Mouse (Mus musculus): ENCODE results near the gene Xylt1.

Xylt1 gene

DNA sequence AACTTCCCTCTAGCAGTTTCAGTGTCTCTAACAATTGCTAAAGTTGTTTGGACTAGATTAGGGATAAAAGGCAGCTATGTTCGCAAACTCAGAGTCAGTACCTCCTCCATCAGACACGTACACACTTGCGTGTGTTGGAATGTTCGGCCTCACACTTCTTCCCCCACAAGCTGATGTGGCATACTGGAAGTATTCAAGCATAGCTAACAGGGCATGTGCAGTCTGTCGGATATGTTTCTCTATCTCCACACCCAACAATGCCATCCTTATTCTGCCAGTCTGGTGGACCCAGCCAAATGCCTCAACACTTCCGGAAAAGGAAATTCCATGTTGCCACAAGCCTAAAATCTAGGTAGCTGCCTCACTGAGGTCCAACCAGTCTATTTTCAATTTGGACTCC, 319.3 kb downstream of the Xylt1 start:
- no peak for DNase-seq (ENCODE audit: low spot score)

DNA sequence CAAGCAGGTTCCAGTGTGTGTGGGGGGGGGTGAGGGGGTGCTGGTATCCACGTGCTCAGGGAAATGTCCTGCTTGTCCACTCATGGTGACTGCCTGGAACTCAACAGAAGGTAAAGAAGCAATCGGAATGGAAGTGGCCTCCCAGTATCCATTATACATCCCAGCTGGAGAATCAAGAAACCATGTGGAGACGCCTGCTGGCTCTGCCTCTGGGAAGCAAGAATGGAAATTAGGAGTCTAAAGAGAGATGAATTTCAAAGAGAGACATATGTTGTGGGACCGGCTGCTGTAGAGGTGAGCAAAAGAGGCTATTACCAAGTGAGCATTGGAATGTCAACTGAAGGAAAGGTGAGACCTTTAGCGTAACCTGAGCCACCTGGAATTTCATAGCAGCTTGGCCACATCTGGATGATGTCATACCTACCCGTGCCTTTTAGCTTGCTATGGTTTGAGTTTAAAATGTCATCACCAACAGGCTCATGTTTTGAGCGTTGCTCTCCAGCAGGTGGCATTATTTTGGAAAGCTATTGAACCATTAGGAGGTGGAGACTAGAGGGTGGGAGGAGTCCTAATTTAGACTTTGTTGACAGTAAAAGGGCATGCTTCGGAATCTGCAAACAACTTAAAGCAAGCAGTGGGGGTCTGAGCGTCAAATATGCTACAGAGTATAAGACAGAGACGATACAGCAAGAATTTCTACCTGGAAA, 329.3 kb downstream of the Xylt1 start:
- no peak for DNase-seq (ENCODE audit: low spot score)

DNA sequence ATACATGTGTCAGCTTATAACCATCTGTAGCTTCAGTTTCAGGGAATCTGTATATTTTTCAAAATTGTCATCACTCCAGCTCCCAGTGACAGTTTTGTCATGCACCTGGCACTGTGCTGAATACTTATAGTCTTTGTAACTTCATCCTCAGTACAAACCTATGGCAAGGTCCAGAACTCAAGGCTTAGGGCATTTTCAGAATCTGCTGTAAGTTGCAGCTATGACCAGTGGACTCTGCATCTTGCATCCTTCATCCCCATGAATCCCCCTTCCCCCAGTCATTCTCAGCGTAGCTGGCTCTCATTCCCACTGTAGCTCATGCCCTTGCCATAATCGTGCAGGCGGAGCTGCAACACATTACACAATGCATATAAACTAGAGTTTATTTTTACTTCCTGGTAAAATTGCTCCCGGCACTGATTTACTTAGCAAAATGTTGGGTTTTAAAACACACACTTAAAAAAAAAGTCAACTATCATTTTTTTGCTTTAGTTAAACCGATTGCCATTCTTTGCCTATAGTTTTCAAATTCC, 336.2 kb downstream of the Xylt1 start:
- no peak for DNase-seq (ENCODE audit: low spot score)

DNA sequence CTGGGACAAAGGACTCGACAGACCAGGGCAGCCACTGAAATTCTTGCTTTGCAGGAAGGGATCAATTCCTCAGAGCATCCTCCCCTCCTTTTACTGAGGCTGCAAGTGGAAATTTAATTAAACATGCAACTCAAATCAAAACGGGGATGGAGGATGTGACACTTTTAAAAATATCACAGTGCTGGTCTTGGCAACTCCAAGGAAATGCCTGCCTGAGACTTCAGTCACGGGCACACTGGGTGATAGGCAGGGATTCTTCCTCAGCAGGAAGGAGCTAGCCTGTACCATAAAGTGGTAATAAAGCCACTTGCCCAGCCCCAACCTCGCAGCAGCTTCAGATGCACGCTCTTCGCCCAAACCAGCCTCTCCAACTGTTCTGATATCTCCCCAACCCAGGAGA, 339.6 kb downstream of the Xylt1 start:
- DNase-seq (ENCODE audit: low spot score) = no peak
